Mouse (Mus musculus) heart, embryonic 13.5 days (tissue): ENCODE measurements around the gene Rnf183. TPM values are rescaled to one million over a fixed set of nuclear protein-coding genes. Genes with fewer than 3 reads are reported as not detected.

Experiments used
- ATAC-seq: fragments of 200-750 bp; cut with Nextera tagmentation; 2 replicates; pipeline ENCODE4 v1.8.0; 2017; ENCODE audit warnings: moderate TSS enrichment; ENCODE audit not compliant: insufficient number of reproducible peaks, low FRiP score, low TSS enrichment; ENCODE audit errors: extremely low read depth
- H3K27ac ChIP-seq: fragments of 300-500 bp; sonication (generic); replicated peaks from 2 replicates; pipeline ENCODE4 v1.5.1; 2015; ENCODE audit warnings: moderate library complexity, mild to moderate bottlenecking, inconsistent platforms
- H3K27me3 ChIP-seq: fragments of 300-500 bp; sonication (generic); replicated peaks from 2 replicates; pipeline ENCODE4 v1.6.1; 2015; ENCODE audit warnings: mild to moderate bottlenecking, inconsistent platforms
- H3K36me3 ChIP-seq: fragments of 300-500 bp; sonication (generic); 2 replicates; pipeline ENCODE4 v1.6.1; 2015; ENCODE audit warnings: mild to moderate bottlenecking, inconsistent platforms
- H3K4me1 ChIP-seq: fragments of 300-500 bp; sonication (generic); 2 replicates; pipeline ENCODE4 v1.6.1; 2015; ENCODE audit warnings: inconsistent platforms
- H3K4me2 ChIP-seq: fragments of 300-500 bp; sonication (generic); 2 replicates; pipeline ENCODE4 v1.6.1; 2015; ENCODE audit warnings: inconsistent platforms, mild to moderate bottlenecking, moderate library complexity
- H3K4me3 ChIP-seq: fragments of 300-500 bp; sonication (generic); 2 replicates; pipeline ENCODE4 v1.5.1; 2015; ENCODE audit warnings: moderate library complexity, mild to moderate bottlenecking, inconsistent platforms
- H3K9ac ChIP-seq: fragments of 300-500 bp; sonication (generic); 2 replicates; pipeline ENCODE4 v1.6.1; 2015; ENCODE audit warnings: inconsistent platforms, mild to moderate bottlenecking, moderate library complexity
- H3K9me3 ChIP-seq: fragments of 300-500 bp; sonication (generic); 2 replicates; pipeline ENCODE4 v1.6.1; 2016; ENCODE audit warnings: inconsistent platforms
- WGBS: fragments of 180-500 bp; shearing (Covaris S2); methylation state at CpG from one replicate; pipeline ENCODE4 v1.1.7; 2015; ENCODE audit warnings: mixed read lengths; 5-methylcytosine and 5-hydroxymethylcytosine counted together
- polyA plus RNA-seq: library from polyadenylated mRNA; unstranded; fragments of >200 nt; fragmentation: Nextera tagmentation; extraction: Ambion mirVana; gene quantifications from 2 replicates; pipeline ENCODE4 v1.2.1, GENCODE M21; 2015

Rnf183 gene
- polyA plus RNA-seq, 1 experiment from 2014 or later, result not detected

- no peaks in the 10 kb centered on the region for H3K9me3 ChIP-seq
- WGBS, result 84% methylated on average over 3 of the region's 3 CpGs
- no peak overlapping the region for H3K9ac ChIP-seq
- no peak overlapping the region for H3K4me3 ChIP-seq
- H3K27me3 ChIP-seq, result no peaks in the 10 kb centered on the region
- H3K27ac ChIP-seq, result no peak overlapping the region
- no peaks in the 10 kb centered on the region for H3K4me1 ChIP-seq
- no peak for ATAC-seq
- H3K4me2 ChIP-seq, result no peak overlapping the region
- peaks cover 91% of the 10 kb centered on the region for H3K36me3 ChIP-seq
Observed at GRCm38 (mm10) chr4:62398956-62399355, 36.1 kb downstream of the Rnf183 start.

GRCm38 (mm10) chr4:62397616-62398365 lies 37.3 kb downstream of the Rnf183 start:
- Histone ChIP-seq H3K9me3 (no peaks in the 10 kb centered on the region), H3K4me1 (no peaks in the 10 kb centered on the region), H3K4me2 (no peak overlapping the region), H3K36me3 (peaks cover 90% of the 10 kb centered on the region), H3K9ac (no peak overlapping the region), H3K4me3 (no peak overlapping the region), H3K27me3 (no peaks in the 10 kb centered on the region), H3K27ac (no peak overlapping the region)
- no peak for ATAC-seq
- WGBS, result 78% methylated on average over 4 of the region's 4 CpGs

- H3K4me3 ChIP-seq, result no peak overlapping the region
- H3K4me1 ChIP-seq, result no peaks in the 10 kb centered on the region
- no peak overlapping the region for H3K4me2 ChIP-seq
- no peaks in the 10 kb centered on the region for H3K9me3 ChIP-seq
- H3K36me3 ChIP-seq, result peaks cover 87% of the 10 kb centered on the region
- H3K9ac ChIP-seq, result no peak overlapping the region
- 81% methylated on average over 1 of the region's 1 CpGs for WGBS
- H3K27me3 ChIP-seq, result no peaks in the 10 kb centered on the region
- H3K27ac ChIP-seq, result no peak overlapping the region
- no peak for ATAC-seq
Observed at GRCm38 (mm10) chr4:62395806-62396205, 39.2 kb downstream of the Rnf183 start.

- ATAC-seq, result no peak
- H3K9me3 ChIP-seq, result no peaks in the 10 kb centered on the region
- 71% methylated on average over 6 of the region's 6 CpGs for WGBS
- H3K4me1 ChIP-seq, result no peaks in the 10 kb centered on the region
- no peak overlapping the region for H3K27ac ChIP-seq
- H3K4me3 ChIP-seq, result no peak overlapping the region
- no peak overlapping the region for H3K9ac ChIP-seq
- H3K27me3 ChIP-seq, result no peaks in the 10 kb centered on the region
- H3K36me3 ChIP-seq, result peaks cover 85% of the 10 kb centered on the region
- no peak overlapping the region for H3K4me2 ChIP-seq
Observed at GRCm38 (mm10) chr4:62393459-62393858, 41.6 kb downstream of the Rnf183 start.

GRCm38 (mm10) chr4:62391892-62392291 lies 43.2 kb downstream of the Rnf183 start:
- H3K9me3 ChIP-seq, result no peaks in the 10 kb centered on the region
- H3K9ac ChIP-seq, result no peak overlapping the region
- no peaks in the 10 kb centered on the region for H3K4me1 ChIP-seq
- H3K4me3 ChIP-seq, result no peak overlapping the region
- peaks cover 82% of the 10 kb centered on the region for H3K36me3 ChIP-seq
- H3K27ac ChIP-seq, result no peak overlapping the region
- WGBS, result 80% methylated on average over 7 of the region's 7 CpGs
- H3K27me3 ChIP-seq, result no peaks in the 10 kb centered on the region
- no peak for ATAC-seq
- no peak overlapping the region for H3K4me2 ChIP-seq

GRCm38 (mm10) chr4:62389592-62390512 lies 45.2 kb downstream of the Rnf183 start:
- ATAC-seq, result no peak
- no peak overlapping the region for H3K9ac ChIP-seq
- no peaks in the 10 kb centered on the region for H3K4me1 ChIP-seq
- H3K9me3 ChIP-seq, result no peaks in the 10 kb centered on the region
- no peaks in the 10 kb centered on the region for H3K27me3 ChIP-seq
- H3K4me3 ChIP-seq, result no peak overlapping the region
- 79% methylated on average over 5 of the region's 5 CpGs for WGBS
- no peak overlapping the region for H3K4me2 ChIP-seq
- no peak overlapping the region for H3K27ac ChIP-seq
- H3K36me3 ChIP-seq, result peaks cover 79% of the 10 kb centered on the region

- Histone ChIP-seq H3K9ac (no peak overlapping the region), H3K4me1 (peaks cover 5% of the 10 kb centered on the region; the same call in 1 of the 2 replicates), H3K9me3 (no peaks in the 10 kb centered on the region), H3K4me2 (no peak overlapping the region), H3K27ac (no peak overlapping the region), H3K27me3 (no peaks in the 10 kb centered on the region), H3K36me3 (peaks cover 59% of the 10 kb centered on the region), H3K4me3 (no peak overlapping the region)
- WGBS, result 91% methylated on average over 7 of the region's 7 CpGs
- ATAC-seq, result no peak
Observed at GRCm38 (mm10) chr4:62385439-62385838, 49.6 kb downstream of the Rnf183 start.

GRCm38 (mm10) chr4:62384159-62384558 lies 50.9 kb downstream of the Rnf183 start:
- Histone ChIP-seq H3K4me3 (no peak overlapping the region), H3K27ac (no peak overlapping the region), H3K4me2 (no peak overlapping the region), H3K4me1 (peaks cover 5% of the 10 kb centered on the region), H3K36me3 (peaks cover 47% of the 10 kb centered on the region), H3K9ac (no peak overlapping the region), H3K27me3 (no peaks in the 10 kb centered on the region), H3K9me3 (no peaks in the 10 kb centered on the region)
- 82% methylated on average over 1 of the region's 1 CpGs for WGBS
- ATAC-seq, result no peak

- Histone ChIP-seq H3K9me3 (no peaks in the 10 kb centered on the region), H3K4me2 (no peak overlapping the region), H3K4me1 (peaks cover 9% of the 10 kb centered on the region), H3K27ac (no peak overlapping the region), H3K27me3 (no peaks in the 10 kb centered on the region), H3K4me3 (no peak overlapping the region), H3K36me3 (peaks cover 42% of the 10 kb centered on the region), H3K9ac (no peak overlapping the region)
- 70% methylated on average over 7 of the region's 7 CpGs for WGBS
- no peak for ATAC-seq
Observed at GRCm38 (mm10) chr4:62383752-62384151, 51.3 kb downstream of the Rnf183 start.

GRCm38 (mm10) chr4:62383207-62383606 lies 51.8 kb downstream of the Rnf183 start:
- no peak for ATAC-seq
- WGBS, result 79% methylated on average over 6 of the region's 6 CpGs
- H3K27ac ChIP-seq, result no peak overlapping the region

GRCm38 (mm10) chr4:62379724-62380381 lies 55.2 kb downstream of the Rnf183 start:
- no peak overlapping the region for H3K27ac ChIP-seq
- H3K4me1 ChIP-seq, result peaks cover 18% of the 10 kb centered on the region
- 76% methylated on average over 9 of the region's 9 CpGs for WGBS
- H3K4me2 ChIP-seq, result no peak overlapping the region
- H3K4me3 ChIP-seq, result no peak overlapping the region
- ATAC-seq, result no peak
- H3K27me3 ChIP-seq, result no peaks in the 10 kb centered on the region
- H3K9ac ChIP-seq, result no peak overlapping the region
- peaks cover 10% of the 10 kb centered on the region; the same call in 1 of the 2 replicates for H3K36me3 ChIP-seq
- no peaks in the 10 kb centered on the region for H3K9me3 ChIP-seq

More at GRCm38 (mm10) chr4:62383207-62383606, 51.8 kb downstream of the Rnf183 start:
- Histone ChIP-seq H3K9ac (no peak overlapping the region), H3K27me3 (no peaks in the 10 kb centered on the region), H3K4me1 (peaks cover 13% of the 10 kb centered on the region), H3K4me3 (no peak overlapping the region), H3K36me3 (peaks cover 37% of the 10 kb centered on the region), H3K9me3 (no peaks in the 10 kb centered on the region), H3K4me2 (no peak overlapping the region)
